Mouse (Mus musculus) right cerebral cortex, postnatal 4 days (tissue): Measurements from ENCODE around the gene Adam8.

ENCODE experiments used
- DNase-seq: peaks from one replicate; pipeline ENCODE4 v3.0.0-alpha.2; 2022

Gene Adam8

GRCm38 (mm10) chr7:139944291-139945240, 47.8 kb downstream of the Adam8 start:
- no peak for DNase-seq

DNA sequence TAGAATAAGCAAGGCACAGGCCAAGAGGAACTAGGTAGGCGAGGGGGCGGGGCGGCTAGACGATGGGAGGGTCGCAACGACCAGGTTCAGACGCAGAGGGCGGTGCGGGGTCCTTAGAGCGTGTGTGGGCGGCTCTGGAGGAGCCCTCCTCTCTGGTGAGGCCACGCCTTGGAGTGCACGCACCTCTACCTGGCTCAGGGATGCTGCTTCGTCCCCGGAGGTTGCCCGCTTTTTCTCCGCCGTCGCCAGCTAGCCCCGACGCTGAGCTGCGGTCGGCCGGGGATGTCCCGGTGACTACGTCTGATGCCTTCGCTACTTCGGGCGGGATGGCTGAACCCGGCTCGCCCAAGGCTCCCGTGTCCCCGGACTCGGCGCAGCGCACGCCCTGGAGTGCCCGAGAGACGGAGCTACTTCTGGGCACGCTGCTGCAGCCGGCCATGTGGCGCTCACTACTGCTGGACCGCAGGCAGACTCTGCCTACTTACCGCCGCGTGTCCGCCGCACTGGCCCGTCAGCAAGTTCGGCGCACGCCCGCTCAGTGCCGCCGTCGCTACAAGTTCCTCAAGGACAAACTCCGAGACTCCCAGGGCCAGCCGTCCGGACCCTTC, 48.6 kb downstream of the Adam8 start, which contains the start of gene Utf1:
Gene Utf1, plus strand, starts transcription at position 116 of the 608 bp plus-strand sequence.
- peak; percentile 15 for DNase-seq

- DNase-seq, result no peak
These were observed 51.7 kb downstream of the Adam8 start for GRCm38 (mm10) chr7:139940476-139941209.

DNA sequence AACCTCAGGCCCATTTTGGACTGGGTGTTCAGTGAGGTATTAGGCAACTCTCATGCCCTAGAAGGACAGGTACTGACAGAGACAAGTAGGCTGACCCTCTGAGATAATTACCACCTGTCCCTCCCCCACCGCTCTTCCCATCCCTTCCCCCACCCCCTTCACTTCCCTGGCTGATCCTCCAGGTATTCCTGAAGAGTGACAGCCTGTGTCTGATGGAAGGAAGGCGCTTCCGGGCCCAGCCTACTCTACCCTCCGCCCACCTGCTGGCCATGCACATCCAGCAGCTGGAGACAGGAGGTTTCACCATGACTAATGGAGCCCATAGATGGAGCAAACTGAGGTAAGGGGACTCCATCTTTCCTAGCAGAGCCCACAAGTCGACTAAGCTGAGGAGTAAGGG, 54.6 kb downstream of the Adam8 start:
- DNase-seq, result no peak

DNA sequence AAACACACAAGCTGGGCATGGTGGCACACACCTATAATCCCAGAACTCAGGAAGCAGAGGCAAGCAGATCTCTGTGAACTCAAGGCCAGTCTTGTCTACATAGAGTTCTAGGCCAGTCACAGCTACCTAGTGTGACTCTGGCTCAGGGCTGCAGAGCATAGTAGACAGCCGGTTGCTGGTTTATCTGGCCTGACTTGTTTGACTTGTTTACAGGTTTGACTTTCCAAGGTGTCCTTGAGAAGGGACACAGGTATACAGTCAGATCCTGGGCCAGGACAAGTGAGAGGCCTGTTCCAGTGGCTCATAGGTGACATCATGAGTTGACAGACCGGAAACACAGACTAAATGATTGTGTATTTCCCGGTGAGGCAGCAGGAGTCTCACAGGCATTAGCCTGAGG, 55.2 kb downstream of the Adam8 start:
- no peak for DNase-seq

DNA sequence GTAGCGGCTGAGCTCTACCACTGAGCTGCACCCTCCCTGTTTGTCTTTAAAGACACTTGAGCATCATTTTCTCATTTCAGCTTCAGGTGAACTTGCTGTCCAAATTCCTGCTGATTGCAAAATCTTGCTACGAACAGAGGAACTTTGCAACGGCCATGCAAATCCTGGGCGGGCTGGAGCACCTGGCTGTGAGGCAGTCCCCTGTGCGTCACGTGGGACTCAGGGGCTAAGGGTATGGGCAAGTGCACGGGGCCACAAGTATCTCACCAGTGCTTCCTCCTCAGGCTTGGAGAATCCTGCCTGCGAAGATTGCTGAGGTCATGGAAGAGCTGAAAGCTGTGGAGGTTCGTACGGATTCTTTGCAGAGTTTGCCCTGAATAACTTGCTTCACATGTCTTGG, 55.7 kb downstream of the Adam8 start:
- DNase-seq, result no peak

GRCm38 (mm10) chr7:139930732-139931131, 61.6 kb downstream of the Adam8 start:
- peak; percentile 57 for DNase-seq
